Mouse (Mus musculus) cerebellum, adult 2 months (tissue): ENCODE results near the gene Gli2. TPM values are rescaled to one million over a fixed set of nuclear protein-coding genes. Genes with fewer than 3 reads are reported as not detected.

Source experiments
- DNase-seq, 2 experiments: peaks; one replicate each; pipeline ENCODE4 v3.0.0; 2021
- H3K27ac ChIP-seq: fragments of 200-500 bp; 2 replicates; pipeline ENCODE4 v1.5.1; 2012; ENCODE audit warnings: low read length, control low read depth, inconsistent platforms; ENCODE audit not compliant: insufficient read depth
- H3K27me3 ChIP-seq: fragments of 200-500 bp; 2 replicates; pipeline ENCODE4 v1.6.1; 2012; ENCODE audit warnings: inconsistent platforms, mild to moderate bottlenecking, low read length, moderate library complexity; ENCODE audit not compliant: control insufficient read depth, insufficient read depth
- H3K4me1 ChIP-seq: fragments of 200-500 bp; 2 replicates; pipeline ENCODE4 v1.6.1; 2011; ENCODE audit warnings: low read length; ENCODE audit not compliant: control insufficient read depth, insufficient read depth
- H3K4me3 ChIP-seq: fragments of 200-500 bp; replicated peaks from 2 replicates; pipeline ENCODE3; 2011; ENCODE audit warnings: mild to moderate bottlenecking, low read depth, low read length, control low read depth; ENCODE audit not compliant: insufficient read depth
- CTCF ChIP-seq: fragments of 200-500 bp; IDR thresholded peaks from 2 replicates; pipeline ENCODE4 v1.5.1; 2011; ENCODE audit warnings: low read depth, mild to moderate bottlenecking, control low read depth, low read length, moderate library complexity, borderline replicate concordance; ENCODE audit not compliant: insufficient read depth
- POLR2A ChIP-seq: fragments of 200-500 bp; IDR thresholded peaks from 2 replicates; pipeline ENCODE4 v1.6.1; 2011; ENCODE audit warnings: low read length, control low read depth, borderline replicate concordance; ENCODE audit not compliant: insufficient read depth
- WGBS: fragments of 180-500 bp; shearing (Covaris S2); methylation state at CpG from one replicate; pipeline ENCODE4 v1.1.7; 2018; 5-methylcytosine and 5-hydroxymethylcytosine counted together
- polyA plus RNA-seq: library from polyadenylated mRNA; depleted of rRNA; stranded (reverse); fragments of >200 nt; gene quantifications from 2 replicates; pipeline ENCODE4 v1.2.3, GENCODE M21; 2012

The Gli2 gene
- polyA plus RNA-seq, 1 experiment, result 2.4 TPM

DNA sequence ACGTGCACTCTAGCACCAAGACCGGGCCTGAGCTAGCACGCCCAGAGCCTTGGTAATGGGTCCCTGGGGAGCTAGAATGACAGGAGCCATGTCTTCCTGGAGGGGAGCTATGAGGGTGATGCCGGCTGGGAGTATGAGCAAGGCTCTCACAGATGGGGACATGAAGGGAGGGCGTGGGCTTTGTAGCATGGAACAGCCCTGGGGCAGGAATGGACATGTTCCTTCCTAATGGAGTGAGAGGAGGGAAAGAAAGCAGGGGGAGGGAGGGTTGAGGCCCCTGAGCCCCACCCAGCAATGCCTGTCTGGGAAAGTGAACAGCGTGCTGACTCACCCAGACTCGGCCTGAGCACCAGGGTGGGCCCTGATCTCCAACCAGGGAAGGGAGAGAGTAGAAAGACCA, 179.9 kb downstream of the Gli2 start:
- no peak for TF ChIP-seq CTCF
- TF ChIP-seq POLR2A, result no peak
- Histone ChIP-seq H3K27me3 (no peaks in the 10 kb centered on the region), H3K4me3 (no peak overlapping the region), H3K4me1 (no peaks in the 10 kb centered on the region; the same call in 1 of the 2 replicates), H3K27ac (no peak overlapping the region)
- 91% methylated on average over 7 of the region's 7 CpGs for WGBS
- no peak for DNase-seq

DNA sequence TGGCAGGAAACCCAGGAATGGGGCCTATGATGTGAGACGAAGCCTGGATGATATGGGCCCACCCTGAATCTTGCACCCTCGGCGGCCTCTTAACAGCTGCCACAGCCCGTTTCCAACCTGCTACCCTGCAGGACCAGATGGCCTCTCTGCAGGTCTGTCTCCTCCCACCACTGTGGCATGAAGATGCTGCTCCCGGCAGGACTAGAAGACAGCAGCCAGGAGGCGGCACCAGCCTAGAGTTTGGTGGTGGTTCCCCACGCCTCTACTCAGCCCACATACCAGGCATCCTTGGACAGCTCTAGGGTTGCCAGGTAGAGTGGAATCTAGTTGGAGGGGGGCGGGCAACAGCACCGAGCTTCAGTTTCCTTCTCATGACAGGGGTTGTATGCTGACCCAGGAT, 188.7 kb downstream of the Gli2 start:
- peak; percentile 77 to 79 for DNase-seq
- H3K4me1 ChIP-seq, result peaks cover 25% of the 10 kb centered on the region
- no peak for TF ChIP-seq POLR2A
- peak; percentile 33; the same call in 1 of the 2 replicates for TF ChIP-seq CTCF
- H3K4me3 ChIP-seq, result no peak overlapping the region
- H3K27me3 ChIP-seq, result no peaks in the 10 kb centered on the region
- 13% methylated on average over 9 of the region's 9 CpGs for WGBS
- no peak overlapping the region for H3K27ac ChIP-seq

DNA sequence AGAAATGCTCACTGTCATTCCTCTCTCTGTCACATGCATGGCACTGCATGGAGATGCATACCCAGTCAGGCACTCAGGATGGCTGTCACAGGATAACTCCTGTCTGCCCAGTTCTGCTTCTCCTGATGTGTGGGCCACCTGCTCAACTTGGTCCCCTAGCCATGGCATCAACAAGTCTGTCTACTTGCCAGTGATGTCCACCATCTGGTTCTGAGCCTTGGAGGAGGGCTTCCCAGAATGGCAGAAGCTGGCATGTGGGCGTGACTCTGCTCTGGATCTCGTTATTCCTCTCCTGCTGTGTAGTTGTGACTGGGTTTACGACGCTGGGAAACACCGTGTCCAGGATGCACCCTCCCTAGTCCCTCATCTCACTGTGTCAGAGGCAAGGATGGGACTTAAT, 189.4 kb downstream of the Gli2 start:
- H3K4me3 ChIP-seq, result no peak overlapping the region
- TF ChIP-seq POLR2A (no peak), CTCF (no peak)
- peaks cover 25% of the 10 kb centered on the region for H3K4me1 ChIP-seq
- peak; percentile 35 to 38 for DNase-seq
- no peak overlapping the region for H3K27ac ChIP-seq
- no peaks in the 10 kb centered on the region for H3K27me3 ChIP-seq
- 19% methylated on average over 5 of the region's 5 CpGs for WGBS

DNA sequence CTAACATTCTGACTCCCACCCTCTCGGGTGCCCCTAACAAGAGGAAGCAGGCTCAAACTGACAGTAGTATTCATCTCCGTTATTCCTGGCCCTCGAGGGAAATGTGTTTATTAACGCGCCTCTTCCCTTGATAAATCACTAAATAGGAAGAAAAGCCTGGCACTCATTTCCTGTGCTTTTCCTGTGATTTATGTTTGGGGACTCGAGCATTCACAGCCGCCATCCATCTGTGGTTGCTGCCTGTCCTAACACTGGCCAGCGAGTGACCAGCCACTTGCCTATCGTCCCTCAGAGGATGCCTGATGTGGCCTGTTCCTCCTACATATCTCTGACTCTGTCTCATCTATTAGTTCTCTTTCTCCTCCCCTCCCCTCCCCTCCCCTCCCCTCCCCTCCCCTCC, 195.3 kb downstream of the Gli2 start:
- no peak overlapping the region for H3K27ac ChIP-seq
- no peak for TF ChIP-seq POLR2A
- no peak for TF ChIP-seq CTCF
- no peak overlapping the region for H3K4me3 ChIP-seq
- peaks cover 5% of the 10 kb centered on the region; the same call in 1 of the 2 replicates for H3K4me1 ChIP-seq
- 81% methylated on average over 9 of the region's 9 CpGs for WGBS
- DNase-seq, result no peak
- no peaks in the 10 kb centered on the region for H3K27me3 ChIP-seq

DNA sequence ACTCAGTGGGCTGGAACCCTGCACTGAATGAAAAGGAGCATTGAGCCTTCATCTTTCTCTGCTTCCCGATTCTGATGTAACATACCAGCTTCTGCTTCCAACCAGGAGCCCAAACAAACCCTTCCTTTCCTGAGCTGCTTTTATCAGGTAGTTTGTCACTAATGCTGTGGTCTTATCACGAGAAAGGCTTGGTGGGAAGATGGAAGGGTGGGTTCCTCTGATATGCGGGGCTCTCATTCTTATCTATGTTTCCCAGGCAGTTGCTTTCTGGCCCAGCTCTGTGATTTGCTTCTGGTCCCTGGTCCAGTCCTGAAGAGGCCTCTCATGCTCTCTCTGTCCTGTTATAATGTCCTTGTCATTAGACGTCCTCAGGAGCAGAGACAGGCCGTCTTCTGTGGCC, 222.8 kb downstream of the Gli2 start:
- 94% methylated on average over 5 of the region's 5 CpGs for WGBS
- peaks cover 6% of the 10 kb centered on the region for H3K4me1 ChIP-seq
- TF ChIP-seq CTCF, result no peak
- TF ChIP-seq POLR2A, result no peak
- DNase-seq, result no peak
- H3K4me3 ChIP-seq, result no peak overlapping the region
- no peak overlapping the region for H3K27ac ChIP-seq
- no peaks in the 10 kb centered on the region for H3K27me3 ChIP-seq

DNA sequence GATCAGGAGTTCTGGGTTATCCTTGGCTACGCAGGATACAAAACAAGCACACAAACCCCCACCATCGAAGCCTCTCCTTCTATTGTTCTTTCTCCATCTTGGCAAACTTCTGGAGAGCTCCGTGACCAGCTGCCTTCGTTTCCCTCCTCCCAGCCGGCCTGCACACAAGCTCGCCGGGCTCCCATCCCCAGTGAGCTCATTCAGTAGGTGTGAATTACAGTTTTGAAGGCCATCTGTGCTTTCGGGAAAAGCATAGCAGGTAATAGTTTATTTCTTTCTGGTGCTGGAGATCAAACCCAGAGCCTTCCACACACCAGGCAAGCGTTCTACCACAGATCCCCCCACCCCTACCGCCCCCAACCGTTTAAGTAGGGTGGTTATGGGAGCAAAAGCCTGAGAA, 226.8 kb downstream of the Gli2 start:
- TF ChIP-seq POLR2A, result no peak
- TF ChIP-seq CTCF, result no peak
- Histone ChIP-seq H3K27ac (no peak overlapping the region), H3K4me1 (peaks cover 6% of the 10 kb centered on the region), H3K4me3 (no peak overlapping the region), H3K27me3 (no peaks in the 10 kb centered on the region)
- WGBS, result 52% methylated on average over 11 of the region's 11 CpGs
- DNase-seq, result peak; percentile 18 to 26

DNA sequence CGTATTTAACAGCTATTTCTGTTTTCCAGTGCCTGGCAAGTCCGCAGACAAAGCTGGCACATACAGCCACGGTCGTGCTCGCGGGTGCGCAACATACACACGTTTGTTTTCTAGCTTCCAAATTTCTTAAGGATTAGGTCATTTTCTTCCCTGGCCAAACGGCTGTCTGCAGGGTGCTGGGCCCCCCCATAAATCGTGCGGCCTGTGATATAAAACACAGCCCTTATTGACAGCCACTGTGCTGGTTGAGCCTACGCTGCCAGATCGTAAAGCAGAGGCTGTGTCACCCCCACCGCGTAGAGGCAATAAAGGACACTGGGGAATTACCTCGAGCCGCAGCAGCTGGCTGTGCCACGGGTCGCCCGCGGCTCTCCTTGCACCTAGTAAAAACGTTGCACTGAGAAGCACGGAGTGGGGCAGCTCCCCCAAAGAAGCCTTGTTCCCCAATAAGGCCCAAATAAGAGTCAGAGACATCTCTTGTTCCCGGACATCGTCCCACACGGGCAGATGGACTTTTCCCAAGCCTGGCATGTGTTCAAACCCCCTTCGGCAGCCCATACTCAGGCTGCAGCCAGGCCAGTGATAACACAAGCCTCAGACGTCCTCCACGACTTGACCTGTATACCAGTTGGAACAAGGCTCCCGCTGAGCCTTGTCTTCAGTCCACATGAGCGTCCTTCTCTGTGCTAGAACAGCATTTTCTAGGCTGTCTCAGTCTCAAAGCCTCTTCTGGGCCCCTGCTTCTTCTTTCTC, 227.8 kb downstream of the Gli2 start:
- no peak for TF ChIP-seq CTCF
- TF ChIP-seq POLR2A, result no peak
- no peak overlapping the region for H3K4me3 ChIP-seq
- H3K27ac ChIP-seq, result no peak overlapping the region
- peaks cover 6% of the 10 kb centered on the region for H3K4me1 ChIP-seq
- 53% methylated on average over 31 of the region's 31 CpGs for WGBS
- no peak for DNase-seq
- H3K27me3 ChIP-seq, result no peaks in the 10 kb centered on the region

DNA sequence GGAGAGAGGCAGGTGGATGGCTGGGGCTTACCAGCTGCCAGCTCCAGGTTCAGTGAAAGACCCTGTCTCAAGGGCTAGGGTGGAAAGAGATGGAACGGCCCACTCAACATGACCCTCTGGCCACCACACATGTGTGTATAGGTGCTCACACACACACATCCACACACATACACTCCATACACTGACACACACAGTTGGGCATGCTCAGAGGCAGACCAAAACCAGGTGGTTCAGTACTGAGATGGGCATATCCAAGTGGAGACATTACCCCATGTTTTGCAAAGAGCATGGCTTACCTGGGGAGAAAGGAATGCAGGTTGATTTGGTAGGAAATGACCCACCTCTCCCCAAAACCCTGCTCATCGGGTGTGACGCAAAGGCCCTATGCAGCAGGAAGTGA, 228.4 kb downstream of the Gli2 start:
- H3K27ac ChIP-seq, result no peak overlapping the region

More for the DNA sequence above, 228.4 kb downstream of the Gli2 start:
- H3K4me3 ChIP-seq, result no peak overlapping the region
- no peaks in the 10 kb centered on the region for H3K27me3 ChIP-seq
- H3K4me1 ChIP-seq, result peaks cover 6% of the 10 kb centered on the region
- WGBS, result 94% methylated on average over 3 of the region's 3 CpGs
- no peak for TF ChIP-seq POLR2A
- no peak for TF ChIP-seq CTCF
- no peak for DNase-seq
